Mouse (Mus musculus): ENCODE results near the gene Smpdl3b. TPM values are rescaled to one million over a fixed set of nuclear protein-coding genes. Genes with fewer than 3 reads are reported as not detected.

Smpdl3b gene
- 1 to 10 TPM; 4.3 to 5.4 TPM for polyA plus RNA-seq (2017; shearing (Covaris generic))

GRCm38 (mm10) chr4:132756974-132757373, at the start of gene Smpdl3b:
TSS of gene Smpdl3b (minus strand) at chr4:132757252.

GRCm38 (mm10) chr4:132796196-132796886, 39.3 kb upstream of the Smpdl3b start, which contains the start of gene Themis2:
TSS of gene Themis2 (minus strand) at chr4:132796387.

GRCm38 (mm10) chr4:132767914-132768876, 11.1 kb upstream of the Smpdl3b start, which contains the start of gene Rpa2:
TSS of gene Rpa2 (plus strand) at chr4:132768332.

GRCm38 (mm10) chr4:132732148-132732684, 24.8 kb downstream of the Smpdl3b start, which contains the start of gene Xkr8:
TSS of gene Xkr8 (minus strand) at chr4:132732546.

Other genes with a start within 250 kb of the Smpdl3b start
- 10 to 100 TPM in 1 of 2 experiments, 1 to 10 TPM in 1; 3.0 to 13.9 TPM for gene Sesn2, start 246.8 kb downstream of the Smpdl3b start, polyA plus RNA-seq (2017; shearing (Covaris generic))
- gene Atpif1, start 223.6 kb downstream of the Smpdl3b start, polyA plus RNA-seq (2017; shearing (Covaris generic)): 100 to 1,000 TPM; 201 to 250 TPM
- gene Dnajc8, start 221.7 kb downstream of the Smpdl3b start, polyA plus RNA-seq (2017; shearing (Covaris generic)): 100 to 1,000 TPM; 211 to 287 TPM
- gene Ptafr, start 193.2 kb downstream of the Smpdl3b start, polyA plus RNA-seq (2017; shearing (Covaris generic)): 1 to 10 TPM in 1 of 2 experiments, under 1 TPM in 1; 0.23 to 1.5 TPM
- gene Eya3, start 118.3 kb downstream of the Smpdl3b start, polyA plus RNA-seq (2017; shearing (Covaris generic)): 10 to 100 TPM; 23.2 to 39.6 TPM
- gene Xkr8, start 24.7 kb downstream of the Smpdl3b start, polyA plus RNA-seq (2017; shearing (Covaris generic)): 1 to 10 TPM; 3.4 to 4.8 TPM
- gene Rpa2, start 11.1 kb upstream of the Smpdl3b start, polyA plus RNA-seq (2017; shearing (Covaris generic)): 10 to 100 TPM; 69.5 to 84.9 TPM
- gene Themis2, start 39.1 kb upstream of the Smpdl3b start, polyA plus RNA-seq (2017; shearing (Covaris generic)): 1 to 10 TPM; 4.6 to 8.2 TPM
- gene Ppp1r8, start 85.9 kb upstream of the Smpdl3b start, polyA plus RNA-seq (2017; shearing (Covaris generic)): 10 to 100 TPM; 57.2 to 58.3 TPM
- gene Stx12, start 127.3 kb upstream of the Smpdl3b start, polyA plus RNA-seq (2017; shearing (Covaris generic)): 10 to 100 TPM; 31.3 to 33.0 TPM
- 10 to 100 TPM; 31.4 to 33.3 TPM for gene Fam76a, start 165.3 kb upstream of the Smpdl3b start, polyA plus RNA-seq (2017; shearing (Covaris generic))
- 1 to 10 TPM; 1.2 to 4.9 TPM for gene Fgr, start 216.8 kb upstream of the Smpdl3b start, polyA plus RNA-seq (2017; shearing (Covaris generic))